Mouse (Mus musculus) adrenal gland, adult 2 months (tissue): ENCODE data around the gene Traf3ip2. TPM values are rescaled to one million over a fixed set of nuclear protein-coding genes. Genes with fewer than 3 reads are reported as not detected.
A peak's percentile ranks its signal among the peaks of the same experiment; 100 is the strongest.

Source experiments
- DNase-seq: peaks from one replicate; pipeline ENCODE4 v3.0.0; 2021
- polyA plus RNA-seq: library from polyadenylated mRNA; depleted of rRNA; stranded (reverse); fragments of >200 nt; gene quantifications from 2 replicates; pipeline ENCODE4 v1.2.3, GENCODE M21; 2012
- total RNA-seq, 2 experiments: library from RNA; stranded (reverse); gene quantifications; 2 replicates each; pipeline ENCODE4 v1.2.3; 2021

Gene Traf3ip2
- total and polyA plus RNA-seq, 3 experiments, result 15.3 to 24.2 (median 19.1) TPM

- DNase-seq, result no peak
Observed at GRCm38 (mm10) chr10:39600115-39600514, 12.6 kb upstream of the Traf3ip2 start.

- no peak for DNase-seq
Observed at GRCm38 (mm10) chr10:39601068-39601467, 11.7 kb upstream of the Traf3ip2 start.

DNA sequence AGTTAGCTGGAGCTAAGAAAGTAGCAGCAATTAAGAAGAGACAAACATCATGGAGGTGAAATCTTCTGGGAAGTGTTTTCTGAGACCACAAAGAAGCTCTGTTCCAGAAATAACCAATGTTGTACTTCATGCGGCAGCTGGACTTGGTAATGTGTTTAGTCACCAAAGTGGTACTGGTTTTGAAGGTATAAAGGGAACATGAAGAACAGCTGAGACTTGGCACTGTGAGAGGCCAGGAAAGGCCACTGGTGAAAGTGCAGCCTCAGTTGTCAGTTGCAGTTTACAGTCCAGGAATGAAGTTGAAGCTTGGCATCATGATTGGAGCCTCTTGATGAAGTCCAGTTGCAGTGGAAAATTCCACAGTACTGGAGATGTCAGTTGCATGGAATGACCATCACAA lies 6.3 kb upstream of the Traf3ip2 start:
- no peak for DNase-seq

- no peak for DNase-seq
Observed at GRCm38 (mm10) chr10:39611234-39611633, 1.5 kb upstream of the Traf3ip2 start.

DNA sequence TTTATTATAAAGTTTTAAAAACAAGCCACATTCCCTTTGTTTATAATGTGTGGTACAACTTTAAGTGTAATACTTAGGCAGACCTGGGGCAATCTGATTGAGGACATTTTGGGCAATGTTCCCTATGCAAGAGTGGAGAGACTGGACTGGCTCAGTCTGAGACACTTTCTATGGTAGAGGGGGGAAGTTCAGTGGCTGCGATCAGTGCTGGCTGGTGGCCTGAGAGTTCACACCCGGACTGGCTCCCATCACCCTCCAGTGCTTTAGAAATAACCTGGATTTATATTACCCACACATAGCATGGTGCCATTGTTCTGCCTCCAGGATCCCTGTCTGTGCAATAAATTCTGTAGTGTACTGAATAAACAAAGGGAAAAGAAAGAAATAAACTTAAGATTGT lies 603 bp upstream of the Traf3ip2 start:
- no peak for DNase-seq

GRCm38 (mm10) chr10:39612989-39613831 lies 476 bp downstream of the Traf3ip2 start:
- DNase-seq, result peak; percentile 86

GRCm38 (mm10) chr10:39613973-39614372 lies 1.2 kb downstream of the Traf3ip2 start:
- no peak for DNase-seq

DNA sequence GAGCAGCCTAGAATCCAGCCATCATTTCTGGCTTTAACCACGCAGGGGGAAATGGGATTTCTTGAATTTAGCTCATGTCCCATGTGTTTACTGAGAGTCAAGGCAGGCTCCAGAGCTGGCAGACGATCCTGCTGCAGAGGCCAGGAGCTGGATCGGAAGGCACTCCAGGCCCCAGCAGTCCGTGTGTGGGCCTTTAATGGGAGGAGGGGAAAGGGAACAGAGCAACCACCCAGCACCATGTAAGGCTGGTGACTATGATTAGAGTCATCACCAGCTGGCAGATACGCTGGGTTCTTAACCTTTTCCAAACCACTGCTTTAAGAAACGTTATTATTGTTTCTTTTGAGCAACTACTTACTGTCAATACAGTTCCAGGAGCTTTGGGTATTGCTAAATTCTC lies 1.9 kb downstream of the Traf3ip2 start:
- DNase-seq, result peak; percentile 88

GRCm38 (mm10) chr10:39615531-39616229 lies 2.9 kb downstream of the Traf3ip2 start:
- no peak for DNase-seq

DNA sequence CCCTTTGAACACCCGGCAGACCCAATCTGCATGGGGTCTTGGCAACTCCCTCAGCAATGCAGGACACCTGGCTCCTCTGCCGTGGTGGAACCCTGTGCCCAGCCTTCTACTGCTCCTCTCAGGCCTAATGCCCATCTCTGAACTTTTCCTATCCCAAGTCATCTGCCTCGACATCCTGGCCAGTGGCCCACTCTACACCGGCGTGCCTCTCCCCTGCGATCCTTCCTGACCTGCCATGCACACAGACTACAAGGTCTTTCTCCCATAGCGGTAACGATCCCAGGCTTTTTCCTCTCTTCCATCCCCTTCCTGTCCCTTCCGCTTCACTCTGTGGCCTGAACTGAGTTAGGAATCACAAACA lies 3.5 kb downstream of the Traf3ip2 start:
- DNase-seq, result no peak

- no peak for DNase-seq
Observed at GRCm38 (mm10) chr10:39616626-39617025, 3.9 kb downstream of the Traf3ip2 start.

- peak; percentile 54 for DNase-seq
Observed at GRCm38 (mm10) chr10:39618431-39618830, 5.7 kb downstream of the Traf3ip2 start.

- DNase-seq, result no peak
Observed at GRCm38 (mm10) chr10:39620626-39621025, 7.9 kb downstream of the Traf3ip2 start.

GRCm38 (mm10) chr10:39623806-39624205 lies 11.1 kb downstream of the Traf3ip2 start:
- DNase-seq, result no peak

DNA sequence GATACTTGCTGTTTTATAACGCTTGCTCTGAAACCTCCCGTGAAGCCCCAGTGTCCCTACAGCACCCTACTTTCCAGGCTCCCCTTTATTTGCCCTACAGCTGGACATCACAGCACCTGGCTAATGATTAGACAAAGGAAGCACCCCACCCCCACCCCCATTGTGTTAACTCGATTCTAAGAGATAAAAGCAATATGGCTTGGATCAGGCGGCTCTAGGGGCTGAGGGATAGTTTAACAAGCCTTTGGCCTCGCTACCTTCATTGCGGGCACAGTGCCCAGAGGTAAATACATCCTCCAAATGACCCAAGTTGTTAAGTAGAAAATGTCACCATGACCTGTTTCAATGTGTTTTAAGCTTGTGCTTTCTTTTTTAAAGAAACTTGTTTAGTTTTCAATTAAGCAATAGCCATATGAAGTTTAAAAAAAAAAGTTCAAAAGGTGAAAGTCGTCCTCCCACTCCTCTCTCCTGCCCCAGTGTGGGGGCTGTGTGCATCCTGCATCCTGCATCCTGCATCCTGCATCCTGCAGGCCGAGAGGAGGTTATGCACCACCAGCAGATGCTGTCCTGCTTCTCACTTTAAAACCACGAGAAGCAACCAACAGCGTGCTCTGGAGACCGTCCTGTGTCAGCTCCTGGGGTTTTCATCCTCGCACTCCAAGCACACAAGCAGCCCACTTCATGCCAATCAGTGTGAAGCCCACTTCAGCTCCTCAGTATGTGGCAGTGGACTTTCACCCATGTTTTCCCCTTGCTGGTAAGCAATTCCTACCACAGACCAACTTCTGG lies 12.3 kb downstream of the Traf3ip2 start:
- no peak for DNase-seq

GRCm38 (mm10) chr10:39625626-39626260 lies 13.0 kb downstream of the Traf3ip2 start:
- DNase-seq, result no peak

DNA sequence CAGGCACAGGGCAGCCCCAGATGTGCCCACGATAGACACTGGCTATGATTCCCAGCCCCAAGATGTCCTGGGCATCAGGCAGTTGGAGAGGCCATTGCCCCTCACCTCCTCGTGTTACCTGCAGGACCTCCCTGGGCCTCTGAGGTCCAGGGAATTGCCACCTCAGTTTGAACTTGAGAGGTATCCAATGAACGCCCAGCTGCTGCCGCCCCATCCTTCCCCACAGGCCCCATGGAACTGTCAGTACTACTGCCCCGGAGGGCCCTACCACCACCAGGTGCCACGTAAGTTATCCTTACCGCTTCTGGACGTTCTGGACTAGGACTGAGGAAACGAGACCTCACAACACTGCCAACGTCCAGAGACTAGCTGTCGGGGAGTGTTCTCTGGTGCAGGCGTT lies 13.6 kb downstream of the Traf3ip2 start:
- no peak for DNase-seq

- DNase-seq, result no peak
Observed at GRCm38 (mm10) chr10:39628799-39629517, 16.2 kb downstream of the Traf3ip2 start.

DNA sequence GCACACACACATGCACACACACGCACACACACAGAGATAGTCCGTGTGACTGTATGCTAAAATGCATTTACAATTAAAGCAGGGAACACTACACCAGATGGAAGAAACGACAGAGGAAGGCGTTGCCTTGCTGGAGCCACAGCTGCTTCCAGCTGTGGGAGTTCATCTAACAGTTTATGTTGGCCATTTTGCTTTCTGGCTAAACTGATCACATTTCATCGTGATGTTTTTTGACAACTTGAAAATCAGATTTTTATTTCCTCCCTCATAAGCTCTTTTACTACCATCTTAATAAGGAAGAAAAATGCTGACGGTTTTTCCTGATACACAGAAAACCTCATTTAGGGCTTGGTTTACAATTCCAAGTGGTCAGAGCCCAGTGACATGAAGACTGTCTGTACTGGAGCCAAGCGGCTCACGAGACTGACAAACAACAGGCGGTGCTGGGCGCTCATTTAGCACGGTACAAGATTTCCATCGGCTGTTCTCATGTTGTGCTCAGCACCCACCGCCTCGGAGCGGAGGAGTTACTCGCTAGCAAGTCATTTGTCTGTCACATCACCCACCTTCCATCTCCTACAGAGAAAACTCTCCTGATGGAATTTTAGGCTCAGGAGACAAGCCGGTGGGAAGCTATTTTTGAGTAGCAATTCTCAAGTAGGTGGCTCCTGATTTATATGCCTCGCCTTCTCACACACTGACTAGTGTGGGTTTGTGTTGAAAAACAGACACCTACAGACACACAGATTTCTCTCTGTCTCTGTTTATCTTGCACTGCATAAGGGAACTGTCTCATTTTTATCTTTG lies 17.2 kb downstream of the Traf3ip2 start:
- no peak for DNase-seq

DNA sequence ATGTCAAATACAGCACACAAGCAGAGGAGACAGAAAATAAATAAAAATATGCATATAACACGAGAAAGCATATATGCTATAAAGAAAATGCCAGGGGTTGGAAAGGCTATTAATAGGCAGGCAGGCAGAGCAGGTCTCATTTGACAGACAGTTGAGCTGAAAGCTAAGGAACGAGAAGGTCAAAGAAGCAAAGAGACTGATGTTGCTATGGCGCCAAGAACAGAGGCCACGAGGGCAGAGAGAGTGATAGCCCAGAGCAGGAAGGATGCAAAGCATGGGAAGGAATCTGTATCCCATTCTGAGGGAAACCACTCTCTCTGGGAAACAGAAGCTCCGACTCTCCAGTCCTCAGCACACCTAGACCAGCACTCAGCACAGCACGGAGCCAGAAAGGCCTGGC lies 18.1 kb downstream of the Traf3ip2 start:
- no peak for DNase-seq

- no peak for DNase-seq
Observed at GRCm38 (mm10) chr10:39631627-39632026, 18.9 kb downstream of the Traf3ip2 start.
